Mouse (Mus musculus): ENCODE data around the gene Rpl3l. TPM values are rescaled to one million over a fixed set of nuclear protein-coding genes. Genes with fewer than 3 reads are reported as not detected.

Gene Rpl3l
- total and polyA plus RNA-seq, 2 experiments = 0.46 TPM; not detected in 1

DNA sequence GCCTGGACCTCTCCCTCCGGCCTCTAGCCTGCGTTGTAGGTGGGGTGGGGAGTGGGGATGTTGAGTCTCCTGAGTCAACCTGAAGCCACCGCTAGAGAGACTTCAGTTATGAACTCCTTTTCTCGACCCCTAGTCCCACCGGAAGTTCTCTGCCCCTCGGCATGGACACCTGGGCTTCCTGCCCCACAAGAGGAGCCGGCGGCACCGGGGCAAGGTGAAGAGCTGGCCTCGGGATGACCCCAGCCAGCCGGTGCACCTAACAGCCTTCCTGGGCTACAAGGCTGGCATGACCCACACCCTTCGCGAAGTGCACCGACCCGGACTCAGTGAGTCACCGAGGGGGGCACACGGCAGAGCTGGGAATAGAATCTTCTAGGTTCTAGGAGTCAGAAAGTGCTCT, 564 bp downstream of the Rpl3l start:
- H3K9ac ChIP-seq (ENCODE audit: low read depth, low read length) = no peak overlapping the region
- no peak overlapping the region for H3K4me3 ChIP-seq (ENCODE audit: insufficient read depth, low read depth, low read length)
- 74% methylated on average over 17 of the region's 17 CpGs for WGBS

GRCm38 (mm10) chr17:24729067-24729466, 1.4 kb downstream of the Rpl3l start:
- 84% methylated on average over 6 of the region's 6 CpGs for WGBS
- H3K4me3 ChIP-seq (ENCODE audit: insufficient read depth, low read depth, low read length) = no peak overlapping the region
- DNase-seq (ENCODE audit: extremely low read depth, low read depth, low spot score) = no peak
- H3K9ac ChIP-seq (ENCODE audit: low read depth, low read length) = no peak overlapping the region
- no peaks in the 10 kb centered on the region for H3K36me3 ChIP-seq (ENCODE audit: control insufficient read depth, insufficient read depth, low read length)
- H3K79me2 ChIP-seq (ENCODE audit: control insufficient read depth, insufficient read depth, low read length) = peaks cover 1% of the 10 kb centered on the region; the same call in 1 of the 2 replicates
- H3K27ac ChIP-seq (replicated peaks; ENCODE audit: insufficient read depth, low read depth, low read length) = no peak overlapping the region
- TF ChIP-seq POLR2A (IDR thresholded peaks at IDR 0.05; ENCODE audit: extremely low read depth, insufficient read depth, low read length) (no peak), CTCF (IDR thresholded peaks at IDR 0.05; ENCODE audit: low read depth, low read length) (no peak)
- H3K4me1 ChIP-seq (ENCODE audit: control insufficient read depth, insufficient read depth, low read length) = peaks cover 2% of the 10 kb centered on the region; the same call in 1 of the 2 replicates
- no peaks in the 10 kb centered on the region for H3K27me3 ChIP-seq (ENCODE audit: control insufficient read depth, insufficient read depth, low read length)

More for the DNA sequence above, 564 bp downstream of the Rpl3l start:
- no peak for DNase-seq (ENCODE audit: extremely low read depth, low read depth, low spot score)
- no peak overlapping the region for H3K27ac ChIP-seq (replicated peaks; ENCODE audit: insufficient read depth, low read depth, low read length)
- no peaks in the 10 kb centered on the region for H3K27me3 ChIP-seq (ENCODE audit: control insufficient read depth, insufficient read depth, low read length)
- TF ChIP-seq CTCF (IDR thresholded peaks at IDR 0.05; ENCODE audit: low read depth, low read length) = no peak
- TF ChIP-seq POLR2A (IDR thresholded peaks at IDR 0.05; ENCODE audit: extremely low read depth, insufficient read depth, low read length) = no peak
- peaks cover 4% of the 10 kb centered on the region; the same call in 1 of the 2 replicates for H3K79me2 ChIP-seq (ENCODE audit: control insufficient read depth, insufficient read depth, low read length)
- no peaks in the 10 kb centered on the region for H3K36me3 ChIP-seq (ENCODE audit: control insufficient read depth, insufficient read depth, low read length)
- peaks cover 4% of the 10 kb centered on the region for H3K4me1 ChIP-seq (ENCODE audit: control insufficient read depth, insufficient read depth, low read length)

GRCm38 (mm10) chr17:24730787-24731186, 3.2 kb downstream of the Rpl3l start:
- Histone ChIP-seq H3K27me3 (ENCODE audit: control insufficient read depth, insufficient read depth, low read length) (no peaks in the 10 kb centered on the region), H3K4me3 (ENCODE audit: insufficient read depth, low read depth, low read length) (no peak overlapping the region), H3K36me3 (ENCODE audit: control insufficient read depth, insufficient read depth, low read length) (no peaks in the 10 kb centered on the region), H3K9ac (ENCODE audit: low read depth, low read length) (no peak overlapping the region), H3K27ac (replicated peaks; ENCODE audit: insufficient read depth, low read depth, low read length) (no peak overlapping the region), H3K79me2 (ENCODE audit: control insufficient read depth, insufficient read depth, low read length) (no peaks in the 10 kb centered on the region), H3K4me1 (ENCODE audit: control insufficient read depth, insufficient read depth, low read length) (peaks cover 3% of the 10 kb centered on the region; the same call in 1 of the 2 replicates)
- TF ChIP-seq POLR2A (IDR thresholded peaks at IDR 0.05; ENCODE audit: extremely low read depth, insufficient read depth, low read length) (no peak), CTCF (IDR thresholded peaks at IDR 0.05; ENCODE audit: low read depth, low read length) (no peak)
- WGBS = 91% methylated on average over 14 of the region's 14 CpGs
- DNase-seq (ENCODE audit: extremely low read depth, low read depth, low spot score) = no peak

DNA sequence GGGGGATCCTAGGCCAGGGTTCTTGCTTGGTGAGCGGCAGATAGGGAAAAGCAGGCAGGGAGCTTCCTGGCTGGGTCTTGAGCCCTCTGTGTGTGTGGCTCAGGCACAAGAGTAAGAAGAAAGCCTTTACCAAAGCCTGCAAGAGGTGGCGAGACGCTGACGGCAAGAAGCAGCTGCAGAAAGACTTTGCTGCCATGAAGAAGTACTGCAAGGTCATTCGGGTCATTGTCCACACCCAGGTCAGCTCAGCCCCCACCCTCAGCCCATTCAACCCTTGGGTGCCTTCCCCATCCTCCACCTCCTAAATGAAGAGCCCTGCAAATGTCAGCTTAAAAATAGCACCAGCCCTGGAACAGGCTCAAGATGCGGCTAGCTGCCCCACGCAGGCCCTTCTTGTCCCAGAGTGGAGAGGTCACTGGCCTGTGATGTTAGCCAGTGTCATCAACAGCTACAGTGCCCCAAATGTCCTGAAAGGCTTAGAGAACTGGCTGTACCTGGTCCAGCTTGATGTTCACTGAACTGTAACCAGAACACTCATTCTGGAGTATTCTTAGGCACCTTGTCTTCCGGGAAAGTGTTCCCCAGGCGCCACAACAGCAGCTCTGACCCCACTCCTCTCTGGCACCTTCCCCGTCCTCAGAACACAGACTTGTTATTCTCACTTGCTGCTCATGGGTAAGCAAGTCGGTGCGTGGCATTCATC, 4.8 kb downstream of the Rpl3l start:
- DNase-seq (ENCODE audit: extremely low read depth, low read depth, low spot score) = no peak
- no peaks in the 10 kb centered on the region; the same call in 1 of the 2 replicates for H3K79me2 ChIP-seq (ENCODE audit: control insufficient read depth, insufficient read depth, low read length)
- 90% methylated on average over 12 of the region's 12 CpGs for WGBS
- H3K27me3 ChIP-seq (ENCODE audit: control insufficient read depth, insufficient read depth, low read length) = no peaks in the 10 kb centered on the region
- no peak for TF ChIP-seq CTCF (IDR thresholded peaks at IDR 0.05; ENCODE audit: low read depth, low read length)
- no peak for TF ChIP-seq POLR2A (IDR thresholded peaks at IDR 0.05; ENCODE audit: extremely low read depth, insufficient read depth, low read length)
- no peak overlapping the region for H3K27ac ChIP-seq (replicated peaks; ENCODE audit: insufficient read depth, low read depth, low read length)
- peaks cover 5% of the 10 kb centered on the region; the same call in 1 of the 2 replicates for H3K4me1 ChIP-seq (ENCODE audit: control insufficient read depth, insufficient read depth, low read length)
- H3K36me3 ChIP-seq (ENCODE audit: control insufficient read depth, insufficient read depth, low read length) = no peaks in the 10 kb centered on the region
- no peak overlapping the region for H3K9ac ChIP-seq (ENCODE audit: low read depth, low read length)
- H3K4me3 ChIP-seq (ENCODE audit: insufficient read depth, low read depth, low read length) = no peak overlapping the region

DNA sequence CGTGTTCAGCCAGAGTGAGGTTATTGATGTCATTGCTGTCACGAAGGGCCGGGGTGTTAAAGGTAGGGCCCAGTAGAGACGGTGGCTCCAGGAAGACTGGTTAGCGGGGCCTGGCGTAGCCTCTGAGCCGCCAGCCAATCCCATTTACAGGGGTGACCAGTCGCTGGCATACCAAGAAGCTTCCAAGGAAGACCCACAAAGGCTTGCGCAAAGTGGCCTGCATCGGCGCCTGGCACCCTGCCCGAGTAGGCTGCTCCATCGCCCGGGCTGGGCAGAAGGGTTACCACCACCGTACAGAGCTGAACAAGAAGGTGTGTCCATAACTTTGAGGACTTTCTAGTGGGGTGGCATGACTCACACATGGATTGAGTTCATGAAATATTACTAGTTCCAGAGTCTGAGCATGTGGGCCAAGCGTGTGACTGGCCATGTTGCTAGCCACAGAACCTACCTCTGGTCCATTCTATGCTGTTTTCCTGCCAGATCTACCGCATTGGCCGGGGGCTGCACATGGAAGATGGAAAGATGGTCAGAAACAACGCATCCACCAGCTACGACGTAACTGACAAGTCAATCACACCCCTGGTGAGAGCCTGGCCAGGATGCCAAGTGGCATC, 5.9 kb downstream of the Rpl3l start:
- Histone ChIP-seq H3K27me3 (ENCODE audit: control insufficient read depth, insufficient read depth, low read length) (no peaks in the 10 kb centered on the region), H3K4me1 (ENCODE audit: control insufficient read depth, insufficient read depth, low read length) (peaks cover 5% of the 10 kb centered on the region; the same call in 1 of the 2 replicates), H3K9ac (ENCODE audit: low read depth, low read length) (no peak overlapping the region), H3K79me2 (ENCODE audit: control insufficient read depth, insufficient read depth, low read length) (no peaks in the 10 kb centered on the region; the same call in 1 of the 2 replicates), H3K36me3 (ENCODE audit: control insufficient read depth, insufficient read depth, low read length) (no peaks in the 10 kb centered on the region), H3K27ac (replicated peaks; ENCODE audit: insufficient read depth, low read depth, low read length) (no peak overlapping the region), H3K4me3 (ENCODE audit: insufficient read depth, low read depth, low read length) (no peak overlapping the region)
- 90% methylated on average over 21 of the region's 21 CpGs for WGBS
- no peak for DNase-seq (ENCODE audit: extremely low read depth, low read depth, low spot score)
- TF ChIP-seq POLR2A (IDR thresholded peaks at IDR 0.05; ENCODE audit: extremely low read depth, insufficient read depth, low read length) (no peak), CTCF (IDR thresholded peaks at IDR 0.05; ENCODE audit: low read depth, low read length) (no peak)
